Mouse (Mus musculus) erythroblast, embryonic 14.5 days (primary cell): ENCODE measurements around the gene Gamt.

ENCODE experiments used
- GATA1 ChIP-seq: IDR thresholded peaks from 2 replicates; pipeline ENCODE4 v1.6.1; 2012; ENCODE audit warnings: low read length, inconsistent platforms, mixed read lengths
- TAL1 ChIP-seq: IDR thresholded peaks from 3 replicates; pipeline ENCODE4 v1.6.1; 2012; ENCODE audit warnings: low read length, inconsistent platforms, mixed read lengths

DNA sequence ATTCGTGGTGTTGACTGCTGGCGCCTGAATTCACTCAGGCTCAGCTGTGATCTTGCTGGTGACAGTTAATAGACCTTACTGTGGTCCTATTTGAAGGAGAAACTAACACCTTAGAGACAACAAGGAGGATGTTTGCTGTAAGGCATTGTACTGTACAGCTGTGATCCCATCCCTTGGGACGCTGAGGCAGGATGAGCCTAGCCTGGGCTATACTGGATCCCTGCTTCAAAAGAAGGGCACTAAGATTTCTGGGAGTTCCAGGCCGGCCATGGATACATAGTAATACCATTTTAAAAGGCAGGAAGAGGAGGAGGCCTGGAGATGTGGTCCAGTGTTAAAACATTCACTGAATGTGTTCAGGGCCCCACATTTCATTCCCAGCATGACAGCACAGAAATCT is 10.2 kb downstream of the Gamt start:
- TF ChIP-seq GATA1 (no peak), TAL1 (no peak)
